Mouse (Mus musculus): ENCODE results near the gene Efnb2.

Efnb2 gene

DNA sequence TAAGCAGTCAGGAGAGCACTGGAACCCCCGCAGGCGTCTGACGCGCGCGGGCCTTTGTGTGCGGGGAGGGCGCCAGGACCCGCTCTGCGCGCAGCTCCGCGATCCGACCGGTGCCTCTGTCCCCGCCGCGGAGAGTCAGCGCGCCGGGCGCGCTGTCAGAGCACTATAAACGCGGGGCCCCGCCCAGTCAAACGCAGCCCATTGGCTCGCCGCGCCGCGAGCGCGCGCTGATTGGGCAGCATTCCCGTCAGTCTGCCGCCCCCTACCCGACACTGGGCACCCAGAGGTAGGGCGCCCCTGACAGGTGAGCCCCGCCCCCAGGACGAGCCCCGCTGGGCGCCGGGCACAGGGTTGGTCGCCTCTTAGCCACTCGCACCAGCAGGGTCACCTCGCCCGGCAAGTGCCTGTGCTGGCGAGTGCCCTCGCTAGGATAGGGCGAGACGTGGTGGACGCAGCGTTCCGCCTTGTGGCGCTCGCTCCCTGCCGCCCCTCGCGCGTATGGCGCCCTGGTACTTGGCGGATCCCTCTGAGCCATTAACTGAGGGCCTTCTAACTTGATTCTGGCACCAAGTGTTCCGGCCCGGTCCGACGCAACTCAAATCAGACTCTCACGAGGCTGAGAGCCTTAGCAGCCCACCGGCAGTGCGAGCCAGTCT, at the start of gene Efnb2:
TSS of gene Efnb2 (minus strand) at position 140 of the 656 bp plus-strand sequence.
- in situ Hi-C loops (cut with MseI, MboI) = no loop called here

DNA sequence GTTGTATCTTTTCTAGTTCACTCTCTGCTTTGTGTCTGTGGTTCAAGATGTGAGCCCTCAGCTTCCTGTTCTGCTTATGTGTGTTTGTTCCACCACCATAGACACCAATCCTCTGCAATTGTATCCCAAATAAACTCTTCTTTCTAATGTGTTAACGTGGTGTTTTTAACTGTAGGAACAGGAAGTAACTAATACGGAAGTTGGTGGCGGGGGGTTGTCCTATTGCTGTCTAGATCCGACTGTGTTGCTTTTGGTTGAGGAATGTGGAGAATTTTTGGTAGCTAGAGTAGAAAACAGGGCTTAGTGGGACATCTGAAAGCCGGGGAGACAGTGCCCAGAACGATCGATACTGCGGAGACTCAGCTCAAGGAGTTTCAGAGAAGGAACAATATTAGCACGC, 43.8 kb upstream of the Efnb2 start:
- in situ Hi-C loops (cut with MseI, MboI) = no loop called here

DNA sequence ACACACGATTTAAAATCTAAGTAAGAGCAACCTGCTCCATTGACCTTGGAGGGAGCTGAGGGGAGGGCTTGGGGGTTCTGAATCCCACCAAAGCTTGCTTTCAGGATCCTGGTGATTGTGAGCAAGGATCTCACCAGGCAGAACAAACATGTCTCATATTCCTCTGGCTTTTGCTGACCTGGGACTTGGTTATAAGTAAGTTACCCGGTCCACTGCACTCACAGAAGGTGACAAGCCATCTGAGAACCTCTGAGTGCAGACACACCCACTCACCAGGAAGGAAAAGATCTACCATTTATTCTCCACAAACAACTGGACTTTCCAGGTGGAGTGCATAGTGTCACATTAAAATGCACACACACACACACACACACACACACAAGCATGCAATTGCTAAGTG, 42.6 kb upstream of the Efnb2 start:
- in situ Hi-C loops (cut with MseI, MboI) = no loop called here

DNA sequence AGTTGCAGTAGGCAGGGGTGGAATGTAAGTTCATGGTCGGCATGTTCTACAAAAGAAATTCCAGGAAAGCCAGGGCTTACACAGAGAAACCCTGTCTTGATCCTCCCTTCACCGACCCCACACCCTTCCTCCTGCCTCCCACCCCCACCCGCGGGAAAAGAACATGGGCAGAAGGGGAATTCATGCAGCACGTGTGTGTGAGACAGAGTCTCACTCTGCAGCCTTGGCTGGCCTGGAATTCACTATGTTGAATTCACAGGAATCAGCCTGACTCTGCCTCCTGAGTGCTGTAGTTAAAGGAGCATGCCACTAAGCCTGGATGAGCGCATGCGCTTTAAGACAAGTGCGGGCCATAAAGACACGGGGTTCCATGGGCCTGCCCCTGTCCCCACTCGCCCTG, 39.8 kb upstream of the Efnb2 start:
- in situ Hi-C loops (cut with MseI, MboI) = no loop called here

DNA sequence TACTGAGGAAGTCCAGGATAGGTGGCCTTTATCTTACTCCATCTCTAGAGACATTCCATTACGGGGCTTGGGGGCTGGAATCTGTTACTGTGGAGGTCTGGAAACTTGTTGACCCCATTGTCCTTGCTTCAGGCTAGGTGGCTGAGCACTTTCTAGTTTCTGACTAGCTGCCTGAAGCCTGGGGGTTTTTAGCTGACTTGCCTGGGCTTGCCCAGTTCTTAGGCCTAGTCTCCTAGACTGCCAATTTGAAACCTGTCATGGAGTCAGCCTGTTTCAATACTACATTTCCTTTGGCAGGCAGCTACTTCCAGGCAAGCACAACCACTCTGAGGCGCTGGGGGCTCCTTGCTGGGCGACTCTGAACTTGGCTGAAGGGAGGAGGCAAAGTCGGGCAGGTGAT, 39.2 kb upstream of the Efnb2 start:
- in situ Hi-C loops (cut with MseI, MboI) = no loop called here

DNA sequence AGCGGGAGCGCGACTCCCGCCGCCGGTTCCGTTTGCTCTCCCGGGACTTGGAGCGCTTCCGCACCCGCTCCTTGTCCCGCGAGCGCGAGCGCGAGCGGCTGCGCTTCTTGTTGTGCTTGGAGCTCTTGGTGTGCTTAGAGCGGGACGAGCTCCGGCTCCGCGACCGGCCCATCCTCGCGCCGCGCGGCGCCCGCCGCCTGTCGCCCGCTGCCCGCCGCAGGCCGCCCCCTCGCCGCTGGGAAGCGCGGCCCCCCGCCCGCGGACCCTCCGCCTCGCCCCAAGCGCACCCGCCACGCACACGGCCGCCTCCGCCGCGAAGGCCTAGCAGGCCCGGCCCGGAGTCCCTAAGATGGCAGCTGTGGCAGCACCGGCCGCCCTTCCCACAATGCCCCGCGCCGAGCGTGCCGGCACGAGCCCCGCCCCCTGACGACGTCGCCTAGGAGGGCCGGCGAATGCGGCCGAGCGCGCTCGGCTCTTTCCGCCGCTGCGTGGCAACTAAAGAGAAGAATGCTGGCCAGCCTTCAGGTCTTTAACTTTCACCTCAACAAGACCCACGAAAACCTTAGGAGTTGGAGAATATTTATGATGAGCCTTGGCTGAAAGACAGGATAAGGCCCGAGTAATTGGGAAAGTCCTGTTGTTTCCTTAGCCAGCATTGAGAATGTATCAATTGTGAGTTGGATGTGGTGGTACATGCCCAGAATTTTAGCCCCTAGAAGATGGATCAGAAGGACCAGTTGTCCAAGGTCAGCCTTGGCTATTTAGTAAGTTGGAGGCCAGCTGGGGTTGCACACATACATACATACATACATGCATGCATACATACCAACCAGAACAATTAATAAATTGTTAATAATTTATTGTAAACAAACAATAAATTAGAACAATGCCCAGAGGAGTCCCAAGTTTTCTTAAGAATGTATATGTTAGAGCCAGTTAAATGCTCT, 29.4 kb upstream of the Efnb2 start, which contains the start of gene Arglu1:
TSS of gene Arglu1 (minus strand) at position 376 of the 947 bp plus-strand sequence.
- in situ Hi-C loops (cut with MseI, MboI) = loop anchor here in 1 of 2 experiments (25.0 kb wide), 1 partner anchor 297 kb away; no protein-coding TSS in a partner anchor

DNA sequence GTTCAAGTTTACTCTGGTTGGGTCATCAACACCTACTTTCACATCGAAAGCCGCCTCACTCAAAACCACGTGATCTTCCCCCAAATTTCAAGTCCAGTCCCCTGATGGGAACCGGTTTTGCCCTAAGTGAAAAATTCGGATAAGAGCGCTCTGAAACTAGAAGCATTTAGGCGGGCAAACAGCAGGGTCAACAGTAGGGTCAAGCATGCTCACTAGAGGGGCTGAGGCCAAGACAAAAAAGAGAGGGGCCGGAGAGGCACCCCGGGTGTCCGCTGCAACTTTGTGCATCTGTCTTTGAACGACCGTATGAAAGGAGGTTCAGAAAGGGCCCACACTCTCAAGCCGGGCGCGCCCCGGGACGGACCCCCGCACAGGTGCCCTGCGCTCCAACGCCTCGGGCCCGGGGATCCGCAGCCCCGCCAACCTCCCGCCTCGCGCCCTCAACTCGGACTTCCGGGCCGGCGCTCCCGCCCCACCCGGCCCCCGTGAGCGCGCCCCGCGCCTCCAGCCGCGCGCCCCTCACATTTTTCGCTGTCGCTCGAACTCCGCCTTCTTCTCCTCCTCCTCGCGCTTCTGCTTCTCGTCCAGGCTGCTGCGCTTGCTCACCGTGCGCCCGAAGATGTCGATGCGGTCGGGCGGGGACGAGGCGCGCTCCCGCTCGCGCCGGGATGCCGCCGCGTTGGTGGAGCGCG, 28.6 kb upstream of the Efnb2 start:
- in situ Hi-C loops (cut with MseI, MboI) = loop anchor here (10.0 to 25.0 kb wide), 2 partner anchors 298 to 305 kb away; no protein-coding TSS in a partner anchor

DNA sequence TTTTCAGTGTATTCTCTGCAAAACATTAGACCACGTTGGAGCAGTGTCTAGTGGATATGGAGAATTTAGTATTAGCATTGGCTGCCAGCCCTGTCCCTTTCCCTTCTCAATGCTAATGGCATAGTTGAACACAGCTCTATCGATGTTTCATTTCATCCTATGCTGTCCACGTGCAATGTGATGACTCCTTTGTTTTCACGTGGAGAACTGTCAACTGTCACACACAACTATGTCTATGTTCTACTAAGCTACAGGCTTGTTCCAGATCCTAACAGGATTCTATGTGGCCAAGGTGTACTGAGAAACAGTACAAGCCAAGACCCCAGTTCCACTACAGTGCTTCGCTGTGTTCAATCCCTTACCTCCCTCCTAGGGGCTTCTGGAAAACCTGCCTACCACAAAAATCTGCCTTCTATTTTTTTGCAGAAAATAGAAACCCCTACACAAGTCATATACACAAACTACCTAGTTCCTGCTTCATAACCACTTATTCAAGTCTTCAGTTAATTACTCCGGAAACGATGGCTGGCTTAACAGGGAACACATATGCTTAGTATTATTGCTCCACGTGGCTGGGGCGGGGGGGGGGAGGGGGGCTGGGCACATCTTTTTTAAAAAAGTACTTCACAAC, 27.9 kb upstream of the Efnb2 start:
- in situ Hi-C loops (cut with MseI, MboI) = loop anchor here (10.0 to 25.0 kb wide), 2 partner anchors 298 to 306 kb away; no protein-coding TSS in a partner anchor

DNA sequence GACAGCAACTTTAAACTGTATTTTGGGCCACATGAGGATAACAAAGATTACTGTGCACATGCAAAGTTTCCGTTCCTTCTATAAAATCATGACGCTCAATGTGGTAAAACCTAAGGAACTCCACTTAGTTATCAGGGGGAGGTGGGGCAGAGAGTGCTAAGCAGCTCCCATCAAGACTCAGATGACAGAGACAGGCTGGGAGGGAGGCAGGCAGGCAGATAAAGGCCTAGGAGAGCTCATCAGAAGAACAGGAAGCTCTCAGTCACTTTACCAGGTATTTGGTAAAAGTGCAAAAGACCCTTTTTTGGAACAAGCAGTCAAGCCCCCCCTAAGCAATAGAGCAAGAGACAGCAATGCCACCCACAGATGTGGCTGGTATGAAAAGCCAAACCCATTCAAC, 24.5 kb upstream of the Efnb2 start:
- in situ Hi-C loops (cut with MseI, MboI) = loop anchor here (10.0 to 25.0 kb wide), 2 partner anchors 302 to 309 kb away; no protein-coding TSS in a partner anchor

DNA sequence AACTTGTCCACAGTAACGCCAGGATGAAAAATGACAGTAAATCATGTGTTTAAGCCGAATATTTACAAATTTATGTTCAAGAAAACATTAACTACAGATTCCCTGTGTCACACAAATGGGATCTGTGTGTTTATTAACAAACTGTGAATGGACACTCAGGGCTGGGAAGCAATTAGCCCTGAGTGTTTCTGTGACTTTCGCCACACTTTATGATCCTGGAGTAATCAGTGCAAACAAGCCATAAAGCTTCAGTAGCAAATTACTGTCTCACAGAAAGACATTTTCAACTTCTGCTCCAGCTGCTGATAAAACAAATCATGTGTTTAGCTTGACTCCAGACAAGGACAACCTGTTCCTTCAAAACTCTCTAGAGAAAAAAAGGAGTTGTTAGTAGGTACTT, 21.7 kb upstream of the Efnb2 start:
- in situ Hi-C loops (cut with MseI, MboI) = loop anchor here (10.0 to 25.0 kb wide), 2 partner anchors 305 to 312 kb away; no protein-coding TSS in a partner anchor

DNA sequence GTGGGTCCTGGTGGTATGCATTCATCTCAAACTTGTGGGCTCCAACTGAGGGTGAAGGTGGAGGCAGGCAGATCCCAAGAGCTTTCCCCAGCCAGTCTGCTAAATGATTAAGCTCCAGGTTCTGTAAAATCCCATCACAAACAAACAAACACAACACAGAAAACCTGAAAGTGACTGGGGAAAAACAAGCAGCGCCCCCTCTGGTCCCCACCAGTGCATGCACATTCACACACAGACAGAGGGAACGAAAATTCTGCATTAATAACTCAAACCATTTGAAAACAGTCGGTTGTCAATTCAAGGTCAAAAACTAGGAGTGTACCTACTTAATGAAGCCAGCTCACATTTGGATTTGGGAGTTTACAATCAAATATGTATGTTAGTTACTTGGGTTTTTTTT, 17.2 kb upstream of the Efnb2 start:
- in situ Hi-C loops (cut with MseI, MboI) = loop anchor here in 1 of 2 experiments (25.0 kb wide), 1 partner anchor 309 kb away; no protein-coding TSS in a partner anchor

DNA sequence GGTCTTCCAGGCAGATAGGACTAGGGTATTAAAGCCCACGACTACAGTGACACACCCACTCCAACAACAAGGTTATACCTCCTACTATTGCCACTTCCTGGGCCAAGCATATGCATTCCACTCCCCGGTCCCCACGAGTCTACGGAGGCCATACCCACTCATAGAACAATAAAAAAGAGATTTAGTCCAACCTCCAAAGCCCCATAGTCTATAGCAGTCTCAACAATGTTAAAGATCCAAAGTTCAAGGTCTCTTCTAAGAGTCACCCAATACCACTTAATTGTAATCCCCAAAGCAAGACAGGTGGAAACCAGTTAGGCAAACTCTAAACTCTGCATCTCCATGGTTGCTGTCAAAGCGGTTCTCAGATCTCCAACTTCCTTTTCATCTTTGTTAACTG, 13.8 kb upstream of the Efnb2 start:
- in situ Hi-C loops (cut with MseI, MboI) = loop anchor here in 1 of 2 experiments (25.0 kb wide), 1 partner anchor 312 kb away; no protein-coding TSS in a partner anchor

DNA sequence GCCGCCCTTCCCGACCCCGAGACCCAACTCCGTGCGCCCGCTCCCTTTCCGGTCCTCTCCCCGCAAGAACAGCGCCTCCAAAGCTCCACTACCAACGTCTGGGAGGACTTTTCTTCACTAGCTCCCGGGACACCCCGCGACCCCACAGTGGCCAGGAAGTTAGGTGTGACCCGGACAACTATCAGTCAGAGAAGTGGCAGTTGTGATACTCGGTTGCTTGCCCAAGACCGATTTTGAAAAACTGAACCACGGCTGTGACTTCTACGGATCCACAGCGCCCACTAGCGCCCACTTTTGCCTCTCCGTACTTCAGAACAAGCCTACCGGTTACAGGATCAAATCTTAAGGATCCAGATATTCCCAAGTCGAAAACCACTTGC, 707 bp upstream of the Efnb2 start:
- in situ Hi-C loops (cut with MseI, MboI) = no loop called here

DNA sequence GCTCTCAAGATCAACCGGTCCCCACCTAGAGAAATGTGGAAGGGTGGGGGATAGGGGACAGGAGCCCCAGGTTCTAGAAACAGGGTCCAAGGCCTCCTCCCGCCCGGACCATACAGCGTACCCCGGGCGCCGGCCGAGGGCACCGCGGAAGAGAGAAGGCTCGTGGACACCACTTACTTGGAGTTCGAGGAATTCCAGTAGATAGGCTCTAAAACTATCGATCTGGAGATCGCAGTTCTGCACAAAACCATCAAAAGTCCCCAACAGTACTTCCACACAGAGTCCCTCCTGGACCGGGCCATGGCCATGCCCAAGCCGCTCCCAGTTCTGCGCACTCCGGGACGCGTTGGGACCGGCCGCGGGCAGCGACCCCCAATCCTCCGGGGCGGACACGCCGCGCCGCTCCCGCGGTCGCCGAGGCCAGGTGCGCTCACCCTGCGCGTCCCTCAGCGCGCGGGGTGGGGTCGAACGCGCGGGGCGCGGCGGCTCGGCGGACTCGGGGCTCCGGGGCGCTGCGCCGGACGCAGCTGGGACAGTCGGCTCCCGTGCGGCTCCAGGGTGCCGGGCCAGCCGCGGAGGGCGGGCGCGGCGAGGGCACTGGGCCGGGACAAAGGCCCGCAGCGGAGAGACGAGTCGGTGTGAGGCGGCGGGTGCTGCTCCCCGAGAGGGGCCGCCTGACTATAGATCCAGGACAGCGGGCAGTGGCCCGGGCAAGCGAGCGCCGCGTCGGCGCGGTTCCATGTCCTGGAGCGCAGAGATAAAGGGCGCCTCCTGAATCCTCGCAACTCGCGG, 539 bp downstream of the Efnb2 start:
- in situ Hi-C loops (cut with MseI, MboI) = no loop called here

DNA sequence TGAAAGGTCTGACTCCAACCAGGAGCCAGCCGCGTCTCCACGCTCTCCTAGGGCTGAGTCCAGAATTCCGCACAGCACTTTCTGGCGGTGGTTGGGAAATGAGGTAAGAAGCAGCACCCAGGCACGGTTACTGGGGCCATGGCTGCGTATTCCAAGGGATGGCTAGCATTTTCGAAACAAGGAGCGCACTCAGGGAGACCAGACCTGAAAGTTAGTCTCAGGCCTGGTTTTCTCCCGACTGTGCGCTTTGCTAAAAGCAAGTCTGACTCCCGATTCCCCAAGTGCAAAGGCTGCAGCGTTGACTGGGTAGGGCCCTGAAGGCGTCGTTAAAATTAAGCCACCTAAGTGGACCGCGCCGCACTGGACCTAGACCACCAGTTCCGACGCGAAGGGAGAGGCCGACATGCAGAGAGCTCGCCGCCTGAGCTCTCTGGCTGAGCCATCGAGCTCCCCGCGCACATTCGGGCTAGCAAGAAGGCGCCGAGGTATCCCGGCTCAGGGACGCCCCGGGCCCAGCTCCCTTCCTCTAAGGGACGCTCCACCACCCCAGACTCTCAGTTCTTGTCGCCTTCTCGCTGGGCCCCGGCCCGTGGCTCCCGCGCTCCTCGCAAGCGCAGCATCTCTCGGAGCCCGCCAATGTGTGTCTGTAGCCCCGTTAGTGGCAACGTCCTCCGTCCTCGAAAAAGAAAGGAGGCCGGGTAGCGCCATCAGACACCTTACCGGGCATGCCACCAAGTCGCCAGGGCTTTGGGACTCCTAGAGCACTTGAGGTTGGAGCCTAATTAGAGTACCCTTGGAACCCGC, 1.3 kb downstream of the Efnb2 start:
- in situ Hi-C loops (cut with MseI, MboI) = loop anchor here in 1 of 2 experiments (10.0 kb wide), 1 partner anchor 425 kb away; no protein-coding TSS in a partner anchor

DNA sequence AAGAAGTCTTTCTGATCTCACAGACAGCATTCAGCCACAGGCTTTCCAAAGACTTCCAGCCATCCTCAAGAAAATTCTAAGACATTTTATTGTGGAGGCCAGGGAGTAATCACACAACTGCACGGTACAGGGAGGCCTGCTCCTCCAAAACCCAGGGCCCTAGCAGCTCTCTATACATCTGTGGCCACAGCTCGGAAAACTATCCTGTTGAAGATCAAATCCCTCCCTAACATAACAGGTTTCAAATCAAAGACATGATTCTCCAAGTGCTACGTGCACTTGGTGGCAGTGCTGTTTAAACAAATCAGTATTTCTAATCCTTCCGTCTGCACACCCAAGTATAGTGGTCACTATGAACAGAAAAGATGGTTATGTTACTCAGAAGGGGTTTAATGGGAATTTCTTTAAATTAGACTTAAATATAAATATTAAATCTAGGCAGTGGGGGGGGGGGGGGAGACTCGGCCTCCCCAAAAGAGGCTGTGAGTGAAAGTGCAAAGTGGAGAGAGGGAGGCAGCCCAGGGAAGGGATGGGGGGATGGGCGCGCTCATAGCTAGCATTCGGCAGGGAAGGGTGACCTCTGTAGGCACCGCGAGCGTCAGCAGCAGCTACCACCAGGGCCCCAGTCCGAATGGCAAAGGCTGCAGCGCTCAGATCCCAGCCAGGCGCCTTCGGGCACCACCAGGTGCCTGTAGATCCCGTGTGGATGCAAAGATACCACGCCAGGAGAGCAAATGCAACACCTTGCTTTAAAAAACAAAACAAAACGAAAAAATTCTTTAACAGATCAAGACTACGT, 2.4 kb downstream of the Efnb2 start:
- in situ Hi-C loops (cut with MseI, MboI) = loop anchor here in 1 of 2 experiments (10.0 kb wide), 1 partner anchor 424 kb away; no protein-coding TSS in a partner anchor

DNA sequence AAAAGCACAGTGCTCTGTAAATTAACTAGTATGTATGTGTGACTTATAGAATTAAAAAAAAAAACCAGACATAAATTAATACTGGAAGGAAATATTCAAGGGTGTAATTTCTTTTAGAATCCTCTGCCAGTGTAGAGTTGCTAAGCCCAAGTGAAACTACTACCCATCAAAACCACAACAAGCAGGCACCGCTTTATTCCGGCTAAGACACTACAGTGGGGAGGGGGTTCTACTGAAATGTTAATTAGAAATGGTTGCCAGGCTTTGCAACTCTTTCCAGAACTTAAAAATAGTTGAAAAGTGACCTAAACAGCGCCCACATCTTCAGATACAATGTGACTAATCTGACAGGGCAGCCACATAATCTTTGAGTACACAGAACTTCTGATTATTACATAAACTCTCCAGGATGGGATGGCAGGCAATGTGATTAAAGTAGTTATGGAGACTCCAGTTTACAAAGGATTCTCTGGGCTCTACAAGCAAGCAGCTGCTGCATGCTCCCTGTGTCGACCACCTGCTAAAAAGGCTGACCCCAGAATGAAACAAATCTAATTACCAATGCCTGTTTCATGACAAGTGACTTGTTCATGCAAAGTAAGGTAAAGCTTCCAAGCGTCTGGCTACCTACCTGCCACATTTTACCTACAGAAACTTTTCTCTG, 3.2 kb downstream of the Efnb2 start:
- in situ Hi-C loops (cut with MseI, MboI) = loop anchor here in 1 of 2 experiments (10.0 kb wide), 1 partner anchor 423 kb away; no protein-coding TSS in a partner anchor

All from mouse trophoblast stem cell (cell line).